Mouse (Mus musculus) neural tube, embryonic 15.5 days (tissue): ENCODE measurements at regions not wholly inside any gene's neighbourhood (a gene's known extent, or its start where the extent isn't known, plus 50 kb on each side); places are given as distances from the start of the nearest gene placed in this dataset.

Source experiments
- ATAC-seq: fragments of 200-750 bp; cut with Nextera tagmentation; 2 replicates; pipeline ENCODE4 v1.8.0; 2017; ENCODE audit warnings: mild to moderate bottlenecking, moderate TSS enrichment, moderate library complexity; ENCODE audit not compliant: low FRiP score
- H3K27ac ChIP-seq: fragments of 300-500 bp; sonication (generic); replicated peaks from 2 replicates; pipeline ENCODE4 v1.5.1; 2015; ENCODE audit warnings: mild to moderate bottlenecking, inconsistent platforms
- H3K27me3 ChIP-seq: fragments of 300-500 bp; sonication (generic); replicated peaks from 2 replicates; pipeline ENCODE4 v1.6.1; 2015; ENCODE audit warnings: inconsistent platforms
- H3K36me3 ChIP-seq: fragments of 300-500 bp; sonication (generic); 2 replicates; pipeline ENCODE4 v1.6.1; 2015; ENCODE audit warnings: inconsistent platforms
- H3K4me1 ChIP-seq: fragments of 300-500 bp; sonication (generic); 2 replicates; pipeline ENCODE4 v1.6.1; 2015; ENCODE audit warnings: inconsistent platforms
- H3K4me2 ChIP-seq: fragments of 300-500 bp; sonication (generic); 2 replicates; pipeline ENCODE4 v1.6.1; 2015; ENCODE audit warnings: inconsistent platforms, mild to moderate bottlenecking, moderate library complexity
- H3K4me3 ChIP-seq: fragments of 300-500 bp; sonication (generic); replicated peaks from 2 replicates; pipeline ENCODE4 v1.5.1; 2015; ENCODE audit warnings: mild to moderate bottlenecking, inconsistent platforms
- H3K9ac ChIP-seq: fragments of 300-500 bp; sonication (generic); replicated peaks from 2 replicates; pipeline ENCODE4 v1.6.1; 2015; ENCODE audit warnings: mild to moderate bottlenecking, inconsistent platforms
- H3K9me3 ChIP-seq: fragments of 300-500 bp; sonication (generic); replicated peaks from 2 replicates; pipeline ENCODE4 v1.6.1; 2016; ENCODE audit warnings: inconsistent platforms
- WGBS: fragments of 180-500 bp; shearing (Covaris S2); methylation state at CpG from one replicate; pipeline ENCODE4 v1.1.7; 2015; ENCODE audit warnings: mixed read lengths; 5-methylcytosine and 5-hydroxymethylcytosine counted together

DNA sequence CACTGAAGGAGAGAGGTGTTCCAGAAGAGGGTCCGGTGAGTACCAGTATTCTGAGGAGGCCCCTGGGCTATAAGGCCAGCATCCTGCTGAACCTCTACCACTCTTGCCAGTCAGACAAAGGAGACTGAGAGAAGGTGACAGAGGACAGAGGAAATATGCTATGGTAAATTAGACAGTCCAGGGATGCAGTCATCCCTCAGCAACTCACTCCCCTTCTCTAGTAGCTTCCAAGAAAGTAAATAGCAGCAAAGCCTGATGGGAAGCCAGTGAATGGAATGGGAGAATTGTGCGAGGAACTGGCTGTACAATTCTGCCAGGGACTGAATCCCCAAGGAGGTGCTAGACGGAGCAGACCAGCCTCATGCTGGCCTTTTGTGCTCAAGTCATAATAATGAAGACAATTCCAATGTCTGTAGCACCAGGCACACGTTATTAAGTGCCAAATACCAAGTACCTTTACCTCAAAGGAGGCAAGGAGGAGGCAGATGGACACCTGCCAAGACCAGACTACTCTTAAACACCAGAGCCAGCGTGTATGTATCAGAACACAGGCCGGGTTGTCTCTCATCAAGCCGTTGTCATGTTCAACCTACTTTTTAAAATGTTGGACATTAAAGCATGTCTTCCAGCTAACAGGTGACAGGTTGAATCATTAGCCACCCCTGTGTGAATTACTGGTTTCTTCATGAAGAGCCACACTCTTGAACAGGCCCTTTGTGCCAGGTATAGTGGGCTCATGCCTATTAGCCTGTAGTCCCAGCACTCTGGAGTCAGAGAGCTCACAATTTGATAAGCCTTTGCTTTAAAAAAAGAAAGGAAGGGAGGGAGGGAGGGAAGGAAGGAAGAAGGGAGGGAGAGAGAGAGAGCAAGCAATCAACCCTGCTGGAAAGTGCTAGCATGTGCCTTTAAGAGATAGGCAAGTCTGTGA, 74.4 kb upstream of the Frmd6 start:
- H3K36me3 ChIP-seq = no peaks in the 10 kb centered on the region
- ATAC-seq = no peak
- H3K4me1 ChIP-seq = peaks cover 15% of the 10 kb centered on the region
- no peaks in the 10 kb centered on the region for H3K9me3 ChIP-seq
- H3K27me3 ChIP-seq = no peaks in the 10 kb centered on the region
- no peak overlapping the region for H3K27ac ChIP-seq
- WGBS = 64% methylated on average over 7 of the region's 7 CpGs
- H3K4me3 ChIP-seq = no peak overlapping the region
- H3K9ac ChIP-seq = no peak overlapping the region
- no peak overlapping the region for H3K4me2 ChIP-seq

DNA sequence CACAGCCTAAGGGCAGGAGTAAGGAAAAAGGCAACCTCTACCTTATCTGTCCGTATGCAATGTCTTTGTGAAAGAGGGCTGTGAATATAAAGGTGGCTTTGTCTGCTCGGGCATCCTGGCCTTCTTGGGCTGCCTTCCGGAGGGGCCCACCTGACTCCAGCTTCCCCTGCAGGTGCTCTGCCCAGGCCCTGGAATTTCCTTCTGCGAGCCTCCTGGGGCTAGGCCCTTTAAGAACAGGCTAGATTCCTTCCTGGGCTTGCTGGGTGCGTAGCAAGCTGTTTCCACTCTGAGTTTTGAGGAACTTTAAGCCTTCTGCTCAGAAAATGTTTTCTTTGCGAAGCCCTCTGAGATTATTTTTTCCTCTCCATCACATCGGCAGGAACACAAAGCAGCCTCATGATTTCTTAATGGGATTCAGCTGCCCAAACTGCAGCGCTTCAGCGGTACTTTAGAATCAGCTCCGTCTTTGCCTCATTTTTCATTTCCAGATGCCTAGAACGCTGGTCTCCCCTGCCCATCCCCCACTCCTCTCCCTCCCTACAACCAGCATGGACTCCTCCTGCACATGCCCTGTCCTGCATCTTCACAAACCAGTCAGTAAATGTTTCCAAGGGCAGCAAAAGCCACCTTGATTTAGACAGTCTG, 72.9 kb upstream of the Frmd6 start:
- Histone ChIP-seq H3K36me3 (no peaks in the 10 kb centered on the region), H3K27ac (peak overlapping the region; percentile 7; the same call in 1 of the 2 replicates), H3K9ac (no peak overlapping the region), H3K4me2 (peak overlapping the region; percentile 22), H3K9me3 (no peaks in the 10 kb centered on the region), H3K4me3 (no peak overlapping the region), H3K27me3 (no peaks in the 10 kb centered on the region), H3K4me1 (peaks cover 15% of the 10 kb centered on the region)
- 33% methylated on average over 11 of the region's 11 CpGs for WGBS
- peak; percentile 55 for ATAC-seq

DNA sequence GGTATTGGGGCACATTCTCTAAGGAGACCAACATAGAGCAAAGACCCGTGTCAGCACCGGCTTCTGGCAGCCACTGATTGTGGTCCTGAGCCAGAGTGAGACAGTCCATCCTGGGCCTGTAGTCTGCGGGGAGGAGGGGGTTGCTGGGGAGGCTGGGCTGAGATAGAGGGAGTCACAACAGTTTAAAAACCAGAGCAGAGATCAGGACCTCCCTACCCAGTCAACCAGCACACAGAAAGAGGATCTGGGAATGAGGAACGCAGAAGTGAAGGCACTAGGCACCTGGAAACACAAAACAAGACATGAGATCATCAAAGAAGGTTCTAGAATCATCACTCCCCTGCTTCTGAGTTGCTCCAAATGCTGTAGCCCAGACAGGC, 72.4 kb upstream of the Frmd6 start:
- ATAC-seq = no peak; the same call in 1 of the 2 replicates
- Histone ChIP-seq H3K36me3 (no peaks in the 10 kb centered on the region), H3K27me3 (no peaks in the 10 kb centered on the region), H3K4me2 (peak overlapping the region; percentile 22; the same call in 1 of the 2 replicates), H3K9me3 (no peaks in the 10 kb centered on the region), H3K9ac (no peak overlapping the region), H3K27ac (peak overlapping the region; percentile 7; the same call in 1 of the 2 replicates), H3K4me1 (peaks cover 15% of the 10 kb centered on the region), H3K4me3 (no peak overlapping the region)
- 71% methylated on average over 4 of the region's 4 CpGs for WGBS

DNA sequence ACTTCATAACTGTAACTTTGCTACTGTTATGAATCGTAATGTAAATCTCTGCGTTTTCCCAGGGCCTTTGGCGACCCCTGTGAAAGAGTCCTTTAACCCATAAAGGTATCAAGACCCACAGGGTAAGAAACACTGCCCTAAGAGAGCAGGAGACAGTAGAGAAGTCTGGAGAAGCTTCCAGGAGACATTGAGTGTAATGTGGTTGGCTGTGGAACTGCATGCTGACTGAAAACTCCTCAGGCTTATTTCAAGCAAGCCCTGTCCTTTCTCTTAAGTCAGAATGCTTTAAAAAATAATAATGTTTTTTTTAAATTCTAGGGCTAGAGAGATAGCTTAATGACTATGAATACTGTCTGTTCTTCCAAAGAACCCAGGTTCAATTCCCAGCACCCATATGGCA, 71.9 kb upstream of the Frmd6 start:
- Histone ChIP-seq H3K36me3 (no peaks in the 10 kb centered on the region), H3K4me1 (peaks cover 15% of the 10 kb centered on the region), H3K4me2 (no peak overlapping the region), H3K27ac (no peak overlapping the region), H3K9ac (no peak overlapping the region), H3K27me3 (no peaks in the 10 kb centered on the region), H3K4me3 (no peak overlapping the region), H3K9me3 (no peaks in the 10 kb centered on the region)
- ATAC-seq = no peak
- WGBS = 89% methylated on average over 3 of the region's 3 CpGs

DNA sequence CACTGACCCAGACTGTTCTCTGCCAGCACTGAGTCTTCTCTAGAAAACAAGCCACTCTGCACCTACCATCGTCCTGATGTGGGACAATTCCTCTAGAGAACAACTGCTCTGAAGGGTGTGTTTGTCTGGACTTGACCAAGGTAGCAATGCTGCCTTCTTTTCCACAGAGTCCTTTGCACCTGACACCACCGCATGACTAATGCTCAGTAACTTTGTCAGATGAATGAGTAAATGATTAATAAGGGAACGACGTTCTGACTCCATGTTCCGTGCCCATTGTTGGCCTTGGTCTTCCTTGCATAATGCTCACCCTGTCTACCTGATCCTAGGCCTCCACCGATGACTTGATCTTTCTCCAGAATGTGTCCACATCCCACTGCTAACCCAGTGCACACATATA, 67.2 kb upstream of the Frmd6 start:
- 93% methylated on average over 6 of the region's 6 CpGs for WGBS
- Histone ChIP-seq H3K4me2 (no peak overlapping the region), H3K9ac (no peak overlapping the region), H3K4me3 (no peak overlapping the region), H3K9me3 (no peaks in the 10 kb centered on the region), H3K27ac (no peak overlapping the region), H3K27me3 (no peaks in the 10 kb centered on the region), H3K4me1 (0 out of 2 replicates have a peak, but pooled peaks cover under 1% of the 10 kb centered on the region), H3K36me3 (no peaks in the 10 kb centered on the region)
- no peak for ATAC-seq

DNA sequence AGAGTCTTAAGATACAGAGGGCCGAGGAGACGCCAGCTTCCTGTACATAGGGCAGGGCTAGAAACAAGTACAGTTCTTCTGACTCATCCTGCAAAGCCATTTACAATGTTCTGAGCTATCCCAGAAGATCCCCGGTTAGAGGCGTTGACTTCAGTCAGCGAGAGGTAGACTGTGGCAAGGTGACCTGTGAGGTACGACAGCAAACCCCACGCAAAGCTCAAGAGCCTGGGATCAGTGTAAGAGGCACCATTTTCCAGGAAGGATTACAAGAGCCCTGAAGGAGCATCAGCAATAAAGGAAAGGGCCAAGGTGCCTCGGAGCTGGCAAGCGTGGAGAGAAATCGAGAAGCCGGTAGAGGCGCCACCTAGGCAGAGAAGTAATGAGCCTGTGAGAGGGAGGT, 61.8 kb upstream of the Frmd6 start:
- H3K27me3 ChIP-seq = no peaks in the 10 kb centered on the region
- WGBS = 92% methylated on average over 12 of the region's 12 CpGs
- H3K27ac ChIP-seq = no peak overlapping the region
- H3K9ac ChIP-seq = no peak overlapping the region
- no peaks in the 10 kb centered on the region for H3K9me3 ChIP-seq
- no peak for ATAC-seq
- no peak overlapping the region for H3K4me2 ChIP-seq
- no peaks in the 10 kb centered on the region for H3K4me1 ChIP-seq
- H3K4me3 ChIP-seq = no peak overlapping the region
- H3K36me3 ChIP-seq = no peaks in the 10 kb centered on the region

DNA sequence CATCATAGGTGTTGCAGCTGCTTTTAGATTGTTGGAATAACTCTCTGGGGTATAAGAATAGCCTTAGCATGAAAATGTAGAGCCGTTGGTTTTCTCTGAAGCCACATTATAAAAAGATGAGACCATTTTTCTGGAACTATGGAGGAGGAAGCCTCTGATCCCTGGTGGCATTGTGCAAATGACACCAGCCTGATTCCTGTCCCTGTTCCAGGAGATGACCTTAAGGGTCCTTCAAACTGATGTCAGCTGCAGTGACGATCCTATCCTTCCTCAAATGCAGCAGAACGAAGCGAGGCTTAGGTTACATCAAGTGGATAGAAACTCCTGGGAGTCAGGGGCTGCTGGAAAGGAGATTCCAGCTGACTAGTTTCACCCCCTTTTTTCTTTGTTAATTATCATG, 59.0 kb upstream of the Frmd6 start:
- H3K27me3 ChIP-seq = no peaks in the 10 kb centered on the region
- 88% methylated on average over 4 of the region's 4 CpGs for WGBS
- H3K36me3 ChIP-seq = no peaks in the 10 kb centered on the region
- no peak overlapping the region for H3K4me2 ChIP-seq
- H3K9me3 ChIP-seq = no peaks in the 10 kb centered on the region
- no peak overlapping the region for H3K4me3 ChIP-seq
- no peak overlapping the region for H3K27ac ChIP-seq
- ATAC-seq = no peak
- no peaks in the 10 kb centered on the region for H3K4me1 ChIP-seq
- H3K9ac ChIP-seq = no peak overlapping the region

DNA sequence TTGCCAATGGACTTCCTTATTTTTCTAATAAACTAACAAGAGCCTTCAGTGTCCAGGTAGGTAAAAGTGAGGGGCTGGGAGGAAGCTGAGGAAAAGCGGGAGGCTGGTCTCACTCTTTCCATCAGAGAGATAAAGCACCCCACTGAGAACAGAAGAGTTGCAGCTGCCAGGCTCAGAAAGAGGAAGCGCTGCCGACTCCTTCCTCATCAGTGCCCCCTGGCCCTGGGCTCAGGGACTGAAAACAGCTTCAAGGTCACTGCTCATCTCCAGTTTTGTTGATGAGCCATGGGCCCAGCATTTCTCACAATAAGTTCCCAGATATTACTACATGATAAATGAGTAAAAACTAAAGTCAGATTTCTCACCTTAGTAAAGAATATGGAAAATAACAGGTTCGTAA, 57.4 kb upstream of the Frmd6 start:
- Histone ChIP-seq H3K9me3 (no peaks in the 10 kb centered on the region), H3K36me3 (no peaks in the 10 kb centered on the region), H3K4me2 (no peak overlapping the region), H3K27me3 (no peaks in the 10 kb centered on the region), H3K9ac (no peak overlapping the region), H3K4me1 (no peaks in the 10 kb centered on the region), H3K27ac (no peak overlapping the region), H3K4me3 (no peak overlapping the region)
- no peak for ATAC-seq
- 52% methylated on average over 4 of the region's 4 CpGs for WGBS

DNA sequence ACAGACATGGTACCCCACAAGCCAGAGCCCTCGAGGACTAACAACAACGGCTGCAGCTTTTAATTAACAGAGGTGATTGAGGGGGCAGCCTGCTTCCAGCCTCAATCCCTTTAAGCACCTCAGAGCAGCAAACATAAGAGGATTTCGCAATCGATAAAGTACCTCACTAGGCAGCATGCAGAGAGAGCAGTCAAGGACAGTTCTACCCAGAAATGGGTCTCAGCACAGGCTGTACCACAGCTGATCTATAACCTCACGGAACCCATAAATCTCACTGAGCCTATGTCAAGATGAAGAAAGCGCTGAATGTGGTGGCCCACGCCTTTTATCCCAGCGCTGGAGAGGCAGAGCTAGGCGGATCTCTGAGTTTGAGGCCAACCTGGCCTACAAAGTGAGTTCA, 56.6 kb upstream of the Frmd6 start:
- Histone ChIP-seq H3K9me3 (no peaks in the 10 kb centered on the region), H3K27me3 (no peaks in the 10 kb centered on the region), H3K4me1 (no peaks in the 10 kb centered on the region), H3K36me3 (no peaks in the 10 kb centered on the region), H3K4me3 (no peak overlapping the region), H3K4me2 (no peak overlapping the region), H3K9ac (no peak overlapping the region), H3K27ac (no peak overlapping the region)
- ATAC-seq = no peak
- WGBS = 86% methylated on average over 9 of the region's 9 CpGs

DNA sequence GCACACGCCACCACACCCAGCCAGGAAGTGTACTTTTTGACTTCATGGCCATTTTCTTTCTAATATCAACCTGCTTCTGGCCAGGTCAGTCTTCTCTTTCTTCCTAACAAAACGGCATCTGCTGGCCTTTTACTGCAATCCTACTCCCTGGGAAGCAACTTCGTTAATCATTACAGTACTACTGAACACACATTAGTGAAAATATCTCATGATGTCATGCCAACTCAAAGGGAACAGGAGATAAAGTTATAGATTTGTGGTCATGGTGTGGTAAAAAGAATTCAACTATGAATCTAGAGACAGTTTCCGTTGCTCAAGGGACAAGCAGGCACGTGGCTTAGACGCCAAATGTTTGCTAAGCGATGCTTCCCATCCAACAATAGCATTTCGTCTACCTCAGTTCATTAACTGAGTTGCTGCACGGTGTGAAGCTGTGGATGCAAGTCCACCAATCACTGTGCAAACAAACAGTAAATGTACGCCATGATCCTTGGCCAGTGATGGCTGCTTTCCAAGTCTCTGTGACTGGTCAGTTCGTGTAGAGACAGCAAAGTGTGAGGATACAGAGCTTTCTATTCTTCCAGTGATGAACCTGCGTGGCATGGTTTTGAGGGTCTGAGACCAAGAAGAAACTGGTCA, 55.7 kb upstream of the Frmd6 start:
- Histone ChIP-seq H3K27me3 (no peaks in the 10 kb centered on the region), H3K4me3 (no peak overlapping the region), H3K9me3 (no peaks in the 10 kb centered on the region), H3K4me2 (no peak overlapping the region), H3K27ac (no peak overlapping the region), H3K9ac (no peak overlapping the region), H3K36me3 (no peaks in the 10 kb centered on the region), H3K4me1 (no peaks in the 10 kb centered on the region)
- WGBS = 89% methylated on average over 12 of the region's 12 CpGs
- ATAC-seq = no peak

DNA sequence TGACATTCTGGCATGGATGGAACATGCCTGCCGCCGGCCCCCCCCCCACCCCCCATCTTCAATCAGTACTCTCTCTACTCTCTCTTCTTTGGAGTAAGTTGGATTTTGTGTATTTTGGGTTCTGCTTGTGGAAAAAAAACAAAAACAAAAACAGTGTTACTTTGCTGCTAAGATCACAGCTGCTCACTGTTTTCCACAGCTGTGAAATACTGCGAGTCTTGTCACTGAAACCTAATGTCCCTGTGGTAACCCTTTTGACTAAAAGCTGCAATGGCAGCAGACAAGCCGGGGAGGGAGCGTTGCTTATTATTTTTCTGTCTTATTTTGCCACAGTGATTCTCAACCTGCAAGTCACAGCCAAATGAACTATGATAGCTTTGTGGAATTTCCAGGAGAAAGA, 51.3 kb upstream of the Frmd6 start:
- Histone ChIP-seq H3K4me3 (no peak overlapping the region), H3K36me3 (no peaks in the 10 kb centered on the region), H3K4me1 (peaks cover 4% of the 10 kb centered on the region; the same call in 1 of the 2 replicates), H3K27me3 (no peaks in the 10 kb centered on the region), H3K9ac (no peak overlapping the region), H3K27ac (no peak overlapping the region), H3K4me2 (no peak overlapping the region), H3K9me3 (no peaks in the 10 kb centered on the region)
- WGBS = 87% methylated on average over 5 of the region's 5 CpGs
- no peak for ATAC-seq
